Mouse (Mus musculus) left cerebral cortex, adult 18-20 months (tissue): ENCODE measurements around the gene Naa15. TPM values are rescaled to one million over a fixed set of nuclear protein-coding genes. Genes with fewer than 3 reads are reported as not detected.

Experiments used
- DNase-seq, 2 experiments: peaks; one replicate each; pipeline ENCODE4 v3.0.0; 2021 to 2022; ENCODE audit warnings: low spot score in 2 of 2, mixed read lengths in 1 of 2
- total RNA-seq, 2 experiments: library from RNA; stranded (reverse); gene quantifications; 2 replicates each; pipeline ENCODE4 v1.2.3; 2021

The Naa15 gene
- total RNA-seq, 2 experiments from 2014 or later = 41.6 to 51.3 TPM

DNA sequence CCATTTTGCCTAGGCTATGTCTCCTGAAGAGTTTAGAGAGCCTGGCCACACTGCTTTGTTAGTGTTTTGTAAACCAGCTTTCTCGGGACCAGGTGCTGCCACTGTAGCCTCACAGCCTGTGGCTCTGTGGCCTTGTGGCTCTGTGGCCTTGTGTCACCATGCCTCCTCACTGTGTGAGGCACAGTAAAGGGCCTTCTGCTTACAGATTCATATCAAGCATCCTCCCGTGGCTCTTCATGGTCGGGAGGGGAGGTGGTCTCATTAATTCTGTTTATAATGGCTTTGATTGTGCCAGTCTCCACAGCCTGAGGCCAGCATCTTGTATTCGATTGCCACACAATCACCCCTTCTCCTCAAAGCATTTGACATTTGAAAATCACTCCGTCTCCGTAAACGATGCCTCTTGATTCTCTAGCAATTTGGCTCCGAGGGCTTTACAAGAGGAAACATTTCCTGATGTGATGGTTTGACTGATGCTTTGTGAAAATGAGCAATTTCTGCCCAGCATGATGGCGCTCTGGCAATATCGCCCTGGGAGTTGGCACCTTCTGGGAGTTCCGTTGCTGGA lies 89.5 kb downstream of the Naa15 start:
- DNase-seq = no peak

DNA sequence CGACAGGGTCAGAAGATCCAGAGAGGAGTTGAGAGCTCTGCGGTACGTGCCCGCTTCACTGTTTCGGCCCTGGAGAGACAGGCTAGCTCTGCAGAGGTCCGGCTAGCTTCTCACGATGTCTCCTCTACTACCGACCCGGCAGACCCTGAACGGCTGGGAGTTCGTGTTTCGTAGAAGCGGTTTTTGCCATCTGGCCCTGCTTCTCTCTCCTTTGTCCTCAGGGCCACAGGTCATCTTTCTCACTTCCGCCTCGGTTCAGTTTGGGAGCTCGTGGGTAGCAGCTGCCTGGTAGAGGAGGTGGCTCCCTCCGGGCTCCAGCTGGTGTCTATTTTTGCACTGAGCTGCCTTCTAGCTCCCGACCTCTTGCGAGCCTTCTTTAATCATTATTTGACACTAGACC lies 90.5 kb downstream of the Naa15 start:
- no peak for DNase-seq

- DNase-seq = peak; percentile 83 to 89
Observed at GRCm38 (mm10) chr3:51510903-51511302, 96.0 kb downstream of the Naa15 start.

- DNase-seq = no peak
Observed at GRCm38 (mm10) chr3:51511983-51512382, 97.0 kb downstream of the Naa15 start.

DNA sequence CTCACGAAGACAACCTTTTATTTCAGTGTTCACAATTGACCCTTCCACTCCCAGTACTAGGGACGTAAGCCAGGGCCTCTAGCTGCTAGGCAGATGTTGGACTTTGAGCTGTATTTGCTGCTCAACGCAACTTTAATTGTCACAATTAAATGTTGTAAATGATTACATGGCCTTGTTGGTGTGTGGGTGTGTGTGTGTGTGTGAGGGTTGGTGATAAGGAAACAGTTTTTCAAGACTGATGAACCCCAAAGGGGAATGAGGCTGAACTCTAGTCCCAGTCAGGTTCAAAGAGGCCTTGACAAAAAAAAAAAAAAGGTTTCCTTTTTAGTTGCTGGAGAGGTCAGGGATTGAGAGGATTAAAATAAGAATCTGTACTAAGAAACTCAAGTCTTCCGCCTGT lies 102.5 kb downstream of the Naa15 start:
- no peak for DNase-seq

DNA sequence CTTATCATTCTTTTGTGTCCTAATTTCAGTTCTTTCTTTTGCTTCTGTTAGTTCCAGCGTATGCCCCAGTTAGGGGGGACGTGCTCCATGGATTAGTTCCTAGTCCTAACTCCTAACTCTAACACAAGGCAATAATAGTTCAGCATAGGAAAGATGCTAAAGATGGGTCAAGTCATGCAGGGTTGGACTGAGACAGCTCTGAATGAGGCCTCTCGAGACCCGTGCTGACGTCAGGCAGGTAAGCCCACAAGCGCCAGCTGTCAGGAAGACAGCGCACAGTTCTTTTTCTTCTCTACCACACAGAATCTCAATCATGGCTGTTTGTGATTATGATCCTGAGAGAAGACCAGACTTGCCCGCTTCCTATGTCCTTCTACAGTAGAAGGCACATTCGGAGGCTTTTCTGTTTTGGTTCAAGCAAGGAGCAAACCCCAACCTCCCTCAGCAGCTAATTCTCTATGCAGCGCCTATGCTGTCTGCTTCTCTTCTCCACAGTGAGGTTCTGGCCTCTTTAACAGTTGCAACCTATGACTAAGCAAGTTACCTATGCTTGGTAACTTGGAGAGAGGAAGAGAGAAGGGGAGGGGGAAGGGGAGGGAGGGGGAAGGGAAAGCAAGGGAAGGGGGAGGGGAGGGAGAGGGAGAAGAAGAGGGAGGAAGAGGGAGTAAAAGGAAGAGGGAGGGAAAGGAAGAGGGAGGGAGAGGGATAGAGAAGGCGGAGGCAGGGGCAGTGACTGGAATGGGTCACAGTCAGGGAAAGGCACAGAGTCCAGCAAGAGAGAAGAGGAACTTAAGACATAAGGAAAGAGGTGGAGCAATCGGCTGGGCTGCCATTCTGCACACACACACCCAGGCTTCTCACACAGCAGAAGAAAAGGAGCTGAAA lies 103.2 kb downstream of the Naa15 start:
- DNase-seq = no peak

DNA sequence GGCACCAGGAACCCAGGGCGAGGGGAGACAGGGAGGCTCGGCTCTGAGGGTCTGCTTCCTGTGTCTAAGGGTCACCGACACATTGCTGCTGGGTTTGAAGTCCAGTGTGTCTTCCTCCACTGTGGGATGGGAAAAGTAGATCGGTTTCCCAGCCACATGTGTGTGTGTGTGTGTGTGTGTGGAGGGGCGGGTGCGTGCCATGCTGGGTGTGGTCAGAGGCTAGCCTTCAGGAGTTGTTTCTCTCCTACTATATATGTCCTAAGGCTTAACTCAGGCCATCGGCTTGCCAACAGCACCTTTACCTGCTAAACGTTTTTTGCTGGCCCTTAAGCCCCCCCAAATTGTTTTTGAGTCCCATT lies 103.8 kb downstream of the Naa15 start:
- DNase-seq = no peak

DNA sequence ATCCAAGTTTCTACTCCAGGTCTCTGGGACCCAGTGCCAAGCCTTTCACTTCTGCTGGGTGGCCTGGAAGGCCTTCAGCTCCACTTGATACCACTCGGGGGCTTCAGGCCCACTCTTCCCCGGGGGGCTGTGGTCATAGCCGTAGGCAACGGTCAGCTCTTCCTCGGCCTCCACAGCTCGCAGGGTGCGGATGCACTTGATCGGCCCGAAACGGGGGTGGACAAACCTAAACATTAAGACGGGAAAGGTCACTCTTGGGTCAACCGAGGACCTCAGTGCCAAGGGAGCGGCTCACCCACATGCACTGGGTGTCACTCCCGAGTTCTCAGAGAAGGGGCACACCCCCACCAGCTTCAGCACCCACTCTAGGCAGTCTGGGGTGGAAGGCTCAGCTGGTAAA lies 106.3 kb downstream of the Naa15 start:
- DNase-seq = no peak

GRCm38 (mm10) chr3:51525186-51525785 lies 110.3 kb downstream of the Naa15 start:
- DNase-seq = no peak

Other genes starting within 250 kb of the Naa15 start
- gene Noct, start 190.7 kb upstream of the Naa15 start, total RNA-seq = 10 to 100 TPM; 51.0 to 56.1 TPM
- 10 to 100 TPM; 58.3 to 60.2 TPM for gene Elf2, start 74.5 kb upstream of the Naa15 start, total RNA-seq
- not detected for gene Mgarp, start 18.4 kb upstream of the Naa15 start, total RNA-seq
- 100 to 1,000 TPM; 283 to 337 TPM for gene Ndufc1, start 6.2 kb upstream of the Naa15 start, total RNA-seq
- gene Rab33b, start 68.8 kb downstream of the Naa15 start, total RNA-seq = 10 to 100 TPM; 18.5 to 20.9 TPM
- 100 to 1,000 TPM; 125 to 129 TPM for gene Setd7, start 145.7 kb downstream of the Naa15 start, total RNA-seq
- not detected for gene Mgst2, start 245.2 kb downstream of the Naa15 start, total RNA-seq